Mouse (Mus musculus): ENCODE results near the gene Tmc8.
"Not testable (repeated sequence)": the region's sequence is repeated elsewhere in the genome, so short reads cannot be mapped to it uniquely, and the experiment has no call there.

The Tmc8 gene

GRCm38 (mm10) chr11:117798160-117798541 lies 16.3 kb downstream of the Tmc8 start:
- DNase-seq = no peak

GRCm38 (mm10) chr11:117799174-117799573 lies 17.3 kb downstream of the Tmc8 start:
- DNase-seq = no peak

- no peak for DNase-seq
Observed at GRCm38 (mm10) chr11:117800038-117800437, 18.2 kb downstream of the Tmc8 start.

- no peak for DNase-seq
Observed at GRCm38 (mm10) chr11:117801650-117802049, 19.8 kb downstream of the Tmc8 start.

GRCm38 (mm10) chr11:117803166-117803688 lies 21.4 kb downstream of the Tmc8 start:
- no peak for DNase-seq

GRCm38 (mm10) chr11:117806781-117807180 lies 24.9 kb downstream of the Tmc8 start:
- DNase-seq = no peak

- peak in 1 of 2 experiments; percentile 31 for DNase-seq
Observed at GRCm38 (mm10) chr11:117809407-117810311, 27.8 kb downstream of the Tmc8 start, which contains the start of the genes Gm20708 and Syngr2. Gene Gm20708 (plus strand): TSS chr11:117809668. Gene Syngr2 (plus strand): TSS chr11:117809668.

GRCm38 (mm10) chr11:117810401-117811046 lies 28.6 kb downstream of the Tmc8 start:
- peak; percentile 43 to 49 for DNase-seq

GRCm38 (mm10) chr11:117813867-117814266 lies 32.0 kb downstream of the Tmc8 start:
- no peak for DNase-seq

GRCm38 (mm10) chr11:117814704-117815366 lies 33.0 kb downstream of the Tmc8 start:
- no peak for DNase-seq

GRCm38 (mm10) chr11:117815850-117816249 lies 34.0 kb downstream of the Tmc8 start:
- not testable (repeated sequence) for DNase-seq

- no peak for DNase-seq
Observed at GRCm38 (mm10) chr11:117816389-117816996, 34.6 kb downstream of the Tmc8 start.

GRCm38 (mm10) chr11:117819095-117819494 lies 37.2 kb downstream of the Tmc8 start:
- DNase-seq = no peak

- no peak for DNase-seq
Observed at GRCm38 (mm10) chr11:117820173-117820572, 38.3 kb downstream of the Tmc8 start.

- no peak for DNase-seq
Observed at GRCm38 (mm10) chr11:117821868-117822267, 40.0 kb downstream of the Tmc8 start.

GRCm38 (mm10) chr11:117822728-117823241 lies 40.9 kb downstream of the Tmc8 start:
- DNase-seq = no peak

GRCm38 (mm10) chr11:117823411-117823810 lies 41.5 kb downstream of the Tmc8 start:
- no peak for DNase-seq

GRCm38 (mm10) chr11:117824060-117824969 lies 42.4 kb downstream of the Tmc8 start:
- peak; percentile 66 to 82 for DNase-seq

- DNase-seq = no peak
Observed at GRCm38 (mm10) chr11:117825333-117826101, 43.6 kb downstream of the Tmc8 start, which contains the start of the genes Afmid and Tk1. Gene Afmid (plus strand): TSS chr11:117825924. Gene Tk1 (minus strand): TSS chr11:117826092.

- DNase-seq = no peak
Observed at GRCm38 (mm10) chr11:117826164-117826563, 44.3 kb downstream of the Tmc8 start.

Measured in cerebellum, adult 18-20 months (tissue).